Mouse (Mus musculus): Measurements from ENCODE around the gene Gm13089. TPM values are rescaled to one million over a fixed set of nuclear protein-coding genes. Genes with fewer than 3 reads are reported as not detected.

Gm13089 gene
- not detected for polyA plus RNA-seq (2014; fragmentation: Illumina TruSeq; extraction: RNeasy Lipid Tissue Mini Kit (QIAGEN cat#74804); ENCODE audit: low read depth, low replicate concordance)

DNA sequence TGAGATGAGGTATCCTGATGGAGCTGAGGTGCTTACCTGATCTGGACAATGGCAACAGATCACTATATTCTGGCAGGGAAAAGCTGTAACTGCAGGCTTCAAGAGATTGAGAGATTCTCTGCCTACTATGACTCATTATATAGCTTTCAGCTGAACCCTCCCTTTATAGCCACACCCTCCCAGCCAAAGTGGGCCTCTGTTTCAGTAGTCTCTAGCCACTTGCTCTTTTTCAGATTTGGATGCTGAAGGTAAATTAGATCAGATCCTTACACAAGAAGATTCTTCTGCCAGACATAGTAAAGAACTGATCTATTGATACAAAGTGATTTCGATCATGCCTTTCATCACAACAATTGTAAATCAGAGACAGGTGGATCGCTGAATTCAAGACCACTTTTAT, at the start of gene Gm13089:
TSS of gene Gm13089 (minus strand) at position 101 of the 400 bp plus-strand sequence.

DNA sequence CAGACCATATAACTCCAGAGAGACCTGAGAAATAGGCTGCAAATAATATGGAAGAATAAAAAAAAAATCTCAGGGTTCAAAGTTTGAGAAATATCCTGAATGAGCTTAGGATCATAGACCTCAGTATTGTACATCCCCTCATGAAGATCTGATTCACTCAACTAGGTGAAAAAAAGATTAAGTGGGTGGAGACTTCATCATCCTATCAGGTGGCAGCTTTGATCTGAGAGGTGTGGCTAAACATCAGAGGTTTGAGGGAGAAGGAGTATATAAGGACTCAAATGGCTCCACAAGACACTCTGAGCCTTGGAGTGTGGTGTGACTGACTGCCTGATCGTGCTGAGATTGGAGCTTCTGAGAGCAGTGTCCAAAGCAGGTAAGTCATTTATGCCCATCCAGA, 16.6 kb upstream of the Gm13089 start, which contains the start of gene Gm13078:
TSS of gene Gm13078 (plus strand) at position 301 of the 400 bp plus-strand sequence.

DNA sequence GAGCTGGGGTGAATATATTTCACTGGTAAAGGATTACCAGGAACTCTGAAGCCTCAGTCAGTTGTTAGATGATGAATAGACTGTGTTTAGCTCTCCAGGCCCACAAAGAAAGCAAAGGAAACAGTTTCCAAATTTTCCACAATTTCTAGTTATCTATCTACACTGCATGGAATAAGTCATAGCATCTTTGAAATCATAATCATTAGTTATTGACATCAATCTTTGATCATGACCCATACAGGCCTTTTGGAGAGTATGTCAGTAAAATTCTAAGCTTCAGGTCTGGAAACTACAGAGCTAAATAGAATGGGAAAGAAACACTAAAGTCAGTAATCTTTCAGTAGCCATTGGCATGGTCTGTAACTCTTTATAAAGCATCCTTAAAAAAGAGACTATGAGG, 45.4 kb downstream of the Gm13089 start, which contains the start of gene Gm13088:
TSS of gene Gm13088 (minus strand) at position 101 of the 400 bp plus-strand sequence.

Other genes with a start within 250 kb of the Gm13089 start
- not detected for gene Gm13043, start 191.4 kb downstream of the Gm13089 start, polyA plus RNA-seq (2014; fragmentation: Illumina TruSeq; extraction: RNeasy Lipid Tissue Mini Kit (QIAGEN cat#74804); ENCODE audit: low read depth, low replicate concordance)
- not detected for gene Gm13040, start 166.8 kb downstream of the Gm13089 start, polyA plus RNA-seq (2014; fragmentation: Illumina TruSeq; extraction: RNeasy Lipid Tissue Mini Kit (QIAGEN cat#74804); ENCODE audit: low read depth, low replicate concordance)
- gene BC080695, start 151.0 kb downstream of the Gm13089 start, polyA plus RNA-seq (2014; fragmentation: Illumina TruSeq; extraction: RNeasy Lipid Tissue Mini Kit (QIAGEN cat#74804); ENCODE audit: low read depth, low replicate concordance), result not detected
- not detected for gene Gm13057, start 151.0 kb downstream of the Gm13089 start, polyA plus RNA-seq (2014; fragmentation: Illumina TruSeq; extraction: RNeasy Lipid Tissue Mini Kit (QIAGEN cat#74804); ENCODE audit: low read depth, low replicate concordance)
- gene Gm13083, start 87.7 kb downstream of the Gm13089 start, polyA plus RNA-seq (2014; fragmentation: Illumina TruSeq; extraction: RNeasy Lipid Tissue Mini Kit (QIAGEN cat#74804); ENCODE audit: low read depth, low replicate concordance), result not detected
- not detected for gene Gm13088, start 45.5 kb downstream of the Gm13089 start, polyA plus RNA-seq (2014; fragmentation: Illumina TruSeq; extraction: RNeasy Lipid Tissue Mini Kit (QIAGEN cat#74804); ENCODE audit: low read depth, low replicate concordance)
- not detected for gene Gm13078, start 16.7 kb upstream of the Gm13089 start, polyA plus RNA-seq (2014; fragmentation: Illumina TruSeq; extraction: RNeasy Lipid Tissue Mini Kit (QIAGEN cat#74804); ENCODE audit: low read depth, low replicate concordance)
- not detected for gene Gm13023, start 86.6 kb upstream of the Gm13089 start, polyA plus RNA-seq (2014; fragmentation: Illumina TruSeq; extraction: RNeasy Lipid Tissue Mini Kit (QIAGEN cat#74804); ENCODE audit: low read depth, low replicate concordance)
- gene Gm13084, start 113.4 kb upstream of the Gm13089 start, polyA plus RNA-seq (2014; fragmentation: Illumina TruSeq; extraction: RNeasy Lipid Tissue Mini Kit (QIAGEN cat#74804); ENCODE audit: low read depth, low replicate concordance), result not detected
- not detected for gene Gm13103, start 143.8 kb upstream of the Gm13089 start, polyA plus RNA-seq (2014; fragmentation: Illumina TruSeq; extraction: RNeasy Lipid Tissue Mini Kit (QIAGEN cat#74804); ENCODE audit: low read depth, low replicate concordance)
- not detected for gene Pramef6, start 197.7 kb upstream of the Gm13089 start, polyA plus RNA-seq (2014; fragmentation: Illumina TruSeq; extraction: RNeasy Lipid Tissue Mini Kit (QIAGEN cat#74804); ENCODE audit: low read depth, low replicate concordance)
- gene Pramef25, start 248.3 kb upstream of the Gm13089 start, polyA plus RNA-seq (2014; fragmentation: Illumina TruSeq; extraction: RNeasy Lipid Tissue Mini Kit (QIAGEN cat#74804); ENCODE audit: low read depth, low replicate concordance), result not detected